Mouse (Mus musculus): Measurements from ENCODE around the gene Cyp4x1.

DNA sequence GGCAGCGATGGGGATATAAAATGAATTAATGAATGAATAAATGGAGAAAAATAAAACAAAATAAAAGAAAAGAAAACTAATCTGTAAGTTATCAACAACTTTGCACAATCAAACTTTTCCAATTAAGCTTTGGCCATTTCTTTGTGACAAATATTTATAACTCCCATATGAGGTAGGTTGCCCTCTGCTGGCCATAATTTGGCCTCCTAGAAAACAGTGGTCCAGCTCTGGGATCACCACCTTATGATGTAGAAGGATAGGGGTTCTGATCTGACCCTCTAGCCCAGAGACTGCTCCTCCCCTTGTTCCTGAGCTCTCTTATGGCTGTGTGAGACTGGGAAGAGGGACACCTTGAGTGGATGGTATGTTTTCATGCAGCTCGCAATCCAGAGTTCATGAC, 20.6 kb upstream of the Cyp4x1 start:
- TF ChIP-seq CTCF (IDR thresholded peaks at IDR 0.05; ENCODE audit: low read depth, low read length) (no peak), POLR2A (IDR thresholded peaks at IDR 0.05; ENCODE audit: borderline replicate concordance, low read depth, low read length) (no peak)
